Mouse (Mus musculus): ENCODE measurements around the gene Olfr659. TPM values are rescaled to one million over a fixed set of nuclear protein-coding genes. Genes with fewer than 3 reads are reported as not detected.

Olfr659 gene
- polyA plus RNA-seq (2012; rRNA removed), result not detected in 2 replicates

DNA sequence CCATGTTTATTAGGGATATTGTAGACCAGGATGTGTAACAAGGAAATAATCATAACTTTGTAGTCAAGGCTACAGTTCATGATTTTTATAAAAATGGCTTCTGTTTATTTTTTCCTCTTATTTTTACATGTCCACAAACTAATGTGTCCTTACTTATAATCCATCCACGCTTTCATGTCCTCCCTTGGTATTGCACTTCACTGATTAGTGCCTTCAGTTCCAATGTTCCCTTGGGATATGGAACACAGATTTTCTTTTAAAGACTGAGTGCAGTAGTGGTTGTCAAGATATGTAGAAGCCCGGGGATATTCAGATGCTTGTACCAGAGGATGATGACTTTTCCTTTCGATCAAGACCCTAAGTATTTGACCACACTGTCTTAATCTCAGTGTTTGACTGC is at the start of gene Olfr659:
Olfr659 (plus strand) TSS at position 301 of the 400 bp plus-strand sequence.
- H3K4me3 ChIP-seq (ENCODE audit: control insufficient read depth, insufficient read depth, low read length), result no peak within 1 kb of the TSS
- WGBS, result 92% methylated on average over 3 of the region's 3 CpGs
- TF ChIP-seq POLR2A (IDR thresholded peaks at IDR 0.05; ENCODE audit: control insufficient read depth, extremely low read depth, insufficient read depth, low read length, poor library complexity), result no peak
- no peak for TF ChIP-seq CTCF (IDR thresholded peaks at IDR 0.05; ENCODE audit: borderline replicate concordance, control insufficient read depth, extremely low read depth, insufficient read depth, low read length, poor library complexity)
- no peak within 1 kb of the TSS for H3K27ac ChIP-seq (ENCODE audit: control insufficient read depth, insufficient read depth, low read length)
- no peaks in the 10 kb centered on the region for H3K27me3 ChIP-seq (ENCODE audit: control insufficient read depth, insufficient read depth, low read length)
- no peaks in the 10 kb centered on the region for H3K36me3 ChIP-seq (ENCODE audit: control insufficient read depth, insufficient read depth, low read length)
- no peaks in the 10 kb centered on the region for H3K4me1 ChIP-seq (replicated peaks; ENCODE audit: control insufficient read depth, insufficient read depth, low read length)
- no peak for DNase-seq

DNA sequence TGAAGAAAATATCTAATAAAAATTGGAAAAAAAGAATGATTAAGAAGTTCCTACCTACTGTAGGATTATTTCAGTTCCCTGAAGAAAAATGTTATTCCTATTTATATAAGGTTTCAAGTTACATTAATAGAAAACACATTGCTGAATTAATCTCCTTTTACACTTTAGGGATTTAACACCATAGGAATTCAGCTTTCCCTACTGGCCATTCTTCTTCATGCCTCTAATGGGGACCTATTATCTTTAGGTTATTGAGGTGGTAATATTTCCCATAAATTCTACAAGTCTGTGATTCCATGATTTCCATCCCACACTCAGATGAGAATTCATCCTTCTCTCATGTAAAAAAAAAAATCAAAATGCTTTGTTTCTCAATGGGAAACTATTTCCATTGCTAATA is 42.1 kb upstream of the Olfr659 start, which contains the start of gene Olfr657:
Olfr657 (plus strand) TSS at position 301 of the 400 bp plus-strand sequence.
- no peak for TF ChIP-seq CTCF (IDR thresholded peaks at IDR 0.05; ENCODE audit: borderline replicate concordance, control insufficient read depth, extremely low read depth, insufficient read depth, low read length, poor library complexity)
- Histone ChIP-seq H3K4me1 (replicated peaks; ENCODE audit: control insufficient read depth, insufficient read depth, low read length) (no peaks in the 10 kb centered on the region), H3K27ac (ENCODE audit: control insufficient read depth, insufficient read depth, low read length) (no peak within 1 kb of the TSS), H3K36me3 (ENCODE audit: control insufficient read depth, insufficient read depth, low read length) (no peaks in the 10 kb centered on the region), H3K4me3 (ENCODE audit: control insufficient read depth, insufficient read depth, low read length) (no peak within 1 kb of the TSS), H3K27me3 (ENCODE audit: control insufficient read depth, insufficient read depth, low read length) (no peaks in the 10 kb centered on the region)
- DNase-seq, result no peak

DNA sequence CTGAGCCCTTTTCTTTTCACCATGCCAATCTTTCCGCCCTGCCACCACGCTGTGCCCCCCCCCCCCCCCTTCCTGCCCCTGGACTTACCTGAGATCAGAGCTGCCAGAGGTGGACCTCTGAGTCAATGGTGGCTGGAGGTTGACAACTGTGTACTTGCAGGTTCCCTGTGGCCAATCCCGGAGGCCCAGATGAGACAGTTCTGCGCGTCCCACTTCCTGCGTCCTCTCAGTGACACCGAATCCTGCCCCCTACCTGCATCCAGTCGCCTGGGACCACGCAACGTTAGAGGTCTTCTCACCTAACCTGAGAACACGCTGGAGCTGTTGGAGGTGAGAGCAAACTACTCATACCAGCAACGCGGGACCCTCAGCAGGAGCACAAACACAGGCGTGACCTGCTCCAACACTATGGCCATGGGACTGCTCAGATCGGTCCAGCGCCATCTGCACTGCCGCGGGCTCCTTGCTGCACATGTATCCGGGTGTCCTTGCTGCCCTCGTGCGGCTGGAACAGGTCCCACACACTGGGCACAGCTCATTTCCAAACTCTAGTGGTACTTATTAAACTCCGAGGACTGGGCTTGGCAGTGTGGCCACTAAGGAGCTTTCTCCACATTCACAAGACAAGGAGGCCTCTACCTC is 19.6 kb upstream of the Olfr659 start, which contains the start of gene Olfr658:
Olfr658 (minus strand) TSS at position 465 of the 642 bp plus-strand sequence.
- WGBS, result 24% methylated on average over 22 of the region's 22 CpGs
- Histone ChIP-seq H3K36me3 (ENCODE audit: control insufficient read depth, insufficient read depth, low read length) (no peaks in the 10 kb centered on the region), H3K27me3 (ENCODE audit: control insufficient read depth, insufficient read depth, low read length) (no peaks in the 10 kb centered on the region), H3K27ac (ENCODE audit: control insufficient read depth, insufficient read depth, low read length) (no peak within 1 kb of the TSS), H3K4me1 (replicated peaks; ENCODE audit: control insufficient read depth, insufficient read depth, low read length) (no peaks in the 10 kb centered on the region), H3K4me3 (ENCODE audit: control insufficient read depth, insufficient read depth, low read length) (peak within 1 kb of the TSS; percentile 3)
- TF ChIP-seq POLR2A (IDR thresholded peaks at IDR 0.05; ENCODE audit: control insufficient read depth, extremely low read depth, insufficient read depth, low read length, poor library complexity) (no peak), CTCF (IDR thresholded peaks at IDR 0.05; ENCODE audit: borderline replicate concordance, control insufficient read depth, extremely low read depth, insufficient read depth, low read length, poor library complexity) (no peak)
- peak; percentile 20 for DNase-seq

DNA sequence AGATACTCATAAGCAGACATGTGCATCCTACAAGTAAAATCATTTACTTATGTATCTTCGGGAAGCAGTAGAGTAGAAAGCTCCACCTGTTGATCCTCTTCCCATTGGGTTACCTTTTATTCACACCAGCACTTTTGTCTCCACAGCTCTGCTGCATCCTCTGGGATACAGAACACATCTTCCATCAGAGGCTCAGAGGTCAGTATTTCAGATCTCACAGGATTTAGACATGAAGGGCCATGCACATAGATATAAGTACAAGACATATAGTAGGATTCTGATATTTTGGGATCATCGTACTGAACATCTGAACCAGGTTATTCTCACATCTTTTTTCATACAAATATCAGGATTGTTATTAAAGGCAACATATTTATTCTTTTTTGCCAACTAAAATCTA is 19.6 kb downstream of the Olfr659 start, which contains the start of gene Olfr661:
Olfr661 (plus strand) TSS at position 301 of the 400 bp plus-strand sequence.
- H3K4me3 ChIP-seq (ENCODE audit: control insufficient read depth, insufficient read depth, low read length), result no peak within 1 kb of the TSS
- TF ChIP-seq CTCF (IDR thresholded peaks at IDR 0.05; ENCODE audit: borderline replicate concordance, control insufficient read depth, extremely low read depth, insufficient read depth, low read length, poor library complexity), result no peak
- TF ChIP-seq POLR2A (IDR thresholded peaks at IDR 0.05; ENCODE audit: control insufficient read depth, extremely low read depth, insufficient read depth, low read length, poor library complexity), result no peak
- H3K27ac ChIP-seq (ENCODE audit: control insufficient read depth, insufficient read depth, low read length), result no peak within 1 kb of the TSS
- WGBS, result 95% methylated on average over 2 of the region's 2 CpGs
- H3K4me1 ChIP-seq (replicated peaks; ENCODE audit: control insufficient read depth, insufficient read depth, low read length), result no peaks in the 10 kb centered on the region
- no peak for DNase-seq
- no peaks in the 10 kb centered on the region for H3K27me3 ChIP-seq (ENCODE audit: control insufficient read depth, insufficient read depth, low read length)
- no peaks in the 10 kb centered on the region for H3K36me3 ChIP-seq (ENCODE audit: control insufficient read depth, insufficient read depth, low read length)

Other genes starting within 250 kb of the Olfr659 start
- 10.3 and 16.8 TPM in 2 replicates for gene Trim30a, start 201.6 kb upstream of the Olfr659 start, polyA plus RNA-seq (2012; rRNA removed)
- gene Trim30d, start 158.9 kb upstream of the Olfr659 start, polyA plus RNA-seq (2012; rRNA removed), result 2.2 and 4.8 TPM in 2 replicates
- gene Olfr651, start 116.6 kb upstream of the Olfr659 start, polyA plus RNA-seq (2012; rRNA removed), result not detected in 2 replicates
- not detected in 2 replicates for gene Olfr652, start 105.9 kb upstream of the Olfr659 start, polyA plus RNA-seq (2012; rRNA removed)
- not detected in 2 replicates for gene Olfr653, start 89.4 kb upstream of the Olfr659 start, polyA plus RNA-seq (2012; rRNA removed)
- gene Olfr654, start 79.7 kb upstream of the Olfr659 start, polyA plus RNA-seq (2012; rRNA removed), result not detected in 2 replicates
- gene Olfr655, start 65.0 kb upstream of the Olfr659 start, polyA plus RNA-seq (2012; rRNA removed), result not detected in 2 replicates
- not detected in 2 replicates for gene Olfr656, start 52.8 kb upstream of the Olfr659 start, polyA plus RNA-seq (2012; rRNA removed)
- not detected in 2 replicates for gene Olfr657, start 42.0 kb upstream of the Olfr659 start, polyA plus RNA-seq (2012; rRNA removed)
- gene Olfr658, start 19.4 kb upstream of the Olfr659 start, polyA plus RNA-seq (2012; rRNA removed), result not detected in 2 replicates
- not detected in 2 replicates for gene Olfr661, start 19.7 kb downstream of the Olfr659 start, polyA plus RNA-seq (2012; rRNA removed)
- 0.08 and 0.12 TPM in 2 replicates for gene Usp17le, start 110.7 kb downstream of the Olfr659 start, polyA plus RNA-seq (2012; rRNA removed)
- gene Usp17lb, start 175.8 kb downstream of the Olfr659 start, polyA plus RNA-seq (2012; rRNA removed), result not detected in 2 replicates
- gene Usp17la, start 190.3 kb downstream of the Olfr659 start, polyA plus RNA-seq (2012; rRNA removed), result not detected in 2 replicates
- not detected in 2 replicates for gene Olfr665, start 211.3 kb downstream of the Olfr659 start, polyA plus RNA-seq (2012; rRNA removed)
- gene Olfr666, start 229.2 kb downstream of the Olfr659 start, polyA plus RNA-seq (2012; rRNA removed), result not detected in 2 replicates